Mouse (Mus musculus): ENCODE results near the gene Prx.

Gene Prx

DNA sequence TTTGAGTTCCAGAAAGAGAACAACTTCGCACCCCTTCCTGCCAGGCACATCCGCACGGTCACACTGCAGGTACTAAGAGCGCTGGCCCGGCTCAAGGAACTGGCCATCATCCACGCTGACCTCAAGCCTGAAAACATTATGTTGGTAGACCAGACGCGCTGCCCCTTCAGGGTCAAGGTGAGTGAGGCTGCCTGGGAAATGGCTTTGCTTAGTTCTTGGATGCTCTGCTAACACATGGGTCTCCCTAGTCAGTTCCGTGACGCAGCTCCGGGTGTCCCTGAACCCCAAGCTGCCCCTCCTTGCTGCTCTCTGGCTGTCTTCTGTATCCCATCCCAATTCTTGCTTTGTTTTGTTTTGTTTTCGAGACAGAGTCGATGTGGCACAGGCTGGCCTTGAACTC lies 24.7 kb downstream of the Prx start:
- no peak for DNase-seq (ENCODE audit: low spot score)

DNA sequence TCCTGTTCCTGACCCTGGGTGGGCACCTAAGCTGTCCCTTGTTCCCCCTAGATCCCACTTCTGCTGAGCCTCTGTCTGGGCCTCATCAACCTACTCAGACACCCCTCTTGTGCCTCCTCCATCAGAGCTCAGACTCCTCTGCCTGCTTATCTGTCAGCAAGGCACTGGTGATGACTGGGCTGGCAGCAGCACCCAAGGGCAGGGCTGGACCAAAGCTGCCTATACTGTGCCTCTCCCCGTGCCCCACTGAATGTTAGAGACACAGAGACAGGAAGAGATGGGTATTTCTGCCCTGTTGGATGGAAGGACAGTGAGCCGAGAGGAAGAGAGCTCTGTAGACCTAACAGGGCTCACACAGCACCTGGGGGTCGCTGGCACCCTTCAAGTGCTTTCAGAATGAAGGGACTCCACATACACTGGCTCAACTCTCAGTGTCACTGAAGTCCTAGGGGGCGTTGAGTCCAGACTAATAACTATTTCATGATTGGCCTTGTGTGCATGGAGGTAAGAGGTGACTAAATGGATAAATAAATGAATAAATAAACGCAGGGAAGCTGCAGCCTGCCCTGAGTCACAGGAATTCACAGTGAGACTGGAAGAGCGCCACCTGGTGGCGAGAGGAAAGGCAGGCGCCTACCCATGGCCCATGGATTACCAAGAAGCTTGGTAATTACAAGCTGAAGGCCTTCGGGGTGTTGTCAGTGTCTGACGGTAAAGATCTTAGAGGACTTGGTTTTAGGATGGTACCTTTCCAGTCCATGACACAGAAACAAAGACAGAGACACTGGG lies 27.1 kb downstream of the Prx start:
- peak; percentile 82 for DNase-seq (ENCODE audit: low spot score)

DNA sequence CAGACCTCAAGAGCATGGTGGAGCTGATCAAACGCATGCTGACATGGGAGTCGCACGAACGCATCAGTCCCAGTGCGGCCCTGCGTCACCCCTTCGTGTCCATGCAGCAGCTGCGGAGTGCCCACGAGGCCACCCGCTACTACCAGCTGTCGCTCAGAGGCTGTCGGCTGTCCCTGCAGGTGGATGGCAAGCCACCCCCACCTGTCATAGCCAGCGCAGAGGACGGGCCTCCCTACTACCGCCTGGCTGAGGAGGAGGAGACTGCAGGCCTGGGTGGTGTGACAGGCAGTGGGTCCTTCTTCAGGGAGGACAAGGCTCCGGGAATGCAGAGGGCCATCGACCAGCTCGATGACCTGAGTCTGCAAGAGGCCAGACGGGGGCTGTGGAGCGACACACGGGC lies 29.9 kb downstream of the Prx start:
- DNase-seq (ENCODE audit: low spot score): no peak

DNA sequence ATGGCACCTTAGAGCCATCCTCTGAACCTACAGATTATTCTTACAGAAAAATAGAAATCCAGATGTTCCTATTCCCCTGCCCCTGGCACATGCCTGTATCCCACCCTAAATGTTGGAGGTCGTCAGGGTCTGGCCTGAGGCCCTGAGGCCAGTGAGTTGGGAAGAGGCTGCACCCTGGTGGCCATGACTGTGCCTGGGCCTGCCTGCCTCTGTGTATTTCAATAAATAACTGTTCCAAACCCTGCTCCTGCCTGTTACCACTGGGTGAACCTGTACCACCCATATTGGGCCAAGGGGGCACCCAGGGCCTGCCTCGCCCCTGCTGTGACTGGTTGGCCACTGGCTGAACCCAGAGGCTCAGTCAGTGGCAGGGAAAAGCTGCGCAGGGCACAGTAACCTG lies 31.8 kb downstream of the Prx start:
- DNase-seq (ENCODE audit: low spot score): no peak

DNA sequence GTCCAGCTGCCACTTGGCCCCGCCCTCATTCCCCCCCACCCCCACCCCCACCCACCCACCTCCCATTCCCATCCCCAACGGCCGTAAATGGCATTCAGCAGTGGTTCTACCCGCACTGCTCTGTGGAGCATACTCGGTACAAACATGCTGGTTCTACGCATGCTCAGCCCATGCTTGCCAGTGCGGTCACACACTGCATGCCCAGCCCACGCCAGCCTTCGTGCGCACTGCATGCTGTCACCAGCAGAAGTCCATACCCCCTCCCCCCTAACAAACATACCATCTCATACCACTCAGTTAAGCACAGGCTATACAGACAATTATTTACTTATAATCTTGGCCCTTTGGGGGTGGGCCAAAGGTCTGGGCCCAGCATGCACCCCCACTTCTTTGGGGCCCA lies 32.6 kb downstream of the Prx start:
- no peak for DNase-seq (ENCODE audit: low spot score)

DNA sequence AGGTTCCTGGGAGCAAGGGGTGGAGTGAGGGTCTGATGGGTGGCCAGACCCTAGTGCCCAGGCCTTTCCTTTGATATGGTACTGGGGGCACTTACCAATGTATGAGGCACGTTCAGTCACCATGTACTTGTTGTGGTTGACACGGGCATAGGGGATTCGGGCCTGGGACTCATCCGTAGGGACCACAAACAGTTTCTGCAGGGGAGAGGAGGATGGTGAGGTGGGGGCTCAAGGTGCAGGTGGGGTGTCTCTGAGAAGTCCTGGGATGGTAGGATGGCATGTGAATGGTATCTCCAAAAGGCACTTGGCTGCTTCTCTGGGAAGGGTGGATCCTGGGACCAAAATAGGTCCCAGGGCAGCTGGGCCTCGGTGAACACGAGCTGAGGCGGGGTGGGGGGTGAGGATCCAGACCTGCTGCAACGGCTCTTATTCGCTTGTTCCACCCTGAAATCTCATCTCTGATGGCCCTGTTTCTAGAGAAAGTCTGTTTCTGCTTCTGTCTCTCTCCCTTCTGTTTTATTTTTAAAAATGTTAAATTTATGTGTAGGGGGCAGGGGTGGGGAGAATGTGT lies 33.4 kb downstream of the Prx start:
- DNase-seq (ENCODE audit: low spot score): no peak

DNA sequence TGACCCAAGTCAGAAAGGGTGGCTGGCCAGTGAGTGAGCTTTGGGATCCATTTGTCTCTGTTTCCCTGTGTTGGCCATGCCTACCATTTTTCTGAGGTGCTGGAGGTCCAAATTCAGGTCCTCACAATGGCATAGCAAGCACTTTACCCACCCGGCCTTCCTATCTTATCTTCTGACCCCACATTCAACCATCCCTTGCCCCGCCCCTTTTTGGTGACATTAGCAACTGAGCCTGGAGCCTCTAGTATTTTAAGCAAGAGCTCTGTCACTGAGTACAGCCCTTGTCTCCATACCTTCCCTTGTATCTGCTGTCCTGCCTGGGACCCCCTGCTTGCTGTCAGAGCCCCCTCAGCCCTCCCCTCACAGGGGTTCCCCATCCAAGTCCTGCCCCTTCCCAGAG lies 36.3 kb downstream of the Prx start:
- DNase-seq (ENCODE audit: low spot score): no peak

DNA sequence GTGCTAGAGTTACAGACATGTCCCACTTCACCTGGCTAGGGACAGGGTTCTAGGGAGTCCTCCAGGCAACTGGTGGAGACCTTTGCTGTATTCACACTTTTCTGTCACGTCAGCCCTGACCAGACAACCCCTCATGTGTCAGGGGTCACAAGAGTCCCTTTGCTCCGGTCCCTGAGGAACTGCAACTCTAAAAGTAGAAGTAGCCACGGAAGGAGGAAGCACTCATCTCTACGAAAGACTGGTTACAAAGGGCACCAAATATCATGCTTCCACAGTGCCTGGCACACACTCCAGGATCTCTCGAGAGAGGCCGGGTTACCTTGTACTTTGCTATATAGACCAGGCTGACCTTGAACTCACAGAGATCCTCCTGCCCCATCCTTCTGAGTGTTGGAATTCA lies 37.5 kb downstream of the Prx start:
- no peak for DNase-seq (ENCODE audit: low spot score)

DNA sequence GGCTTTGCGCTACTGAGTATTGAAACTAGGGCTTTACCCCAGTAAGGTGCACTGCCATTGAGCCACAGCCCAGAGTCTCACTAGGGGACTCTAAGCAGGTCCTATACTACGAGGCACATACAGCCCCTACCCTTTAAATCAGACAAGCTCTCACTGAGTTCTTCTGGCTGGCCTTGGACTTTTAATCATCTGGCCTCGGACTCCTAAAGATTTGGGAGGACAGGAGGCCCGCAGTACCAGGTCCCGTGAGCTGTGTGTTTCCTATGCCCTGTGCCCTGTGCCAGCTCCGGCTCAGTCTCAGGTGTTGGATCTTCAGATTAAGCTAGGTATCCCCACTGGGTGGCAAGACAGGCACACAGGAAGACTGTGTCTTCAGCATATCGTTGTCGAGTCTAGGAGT lies 38.9 kb downstream of the Prx start:
- DNase-seq (ENCODE audit: low spot score): no peak

DNA sequence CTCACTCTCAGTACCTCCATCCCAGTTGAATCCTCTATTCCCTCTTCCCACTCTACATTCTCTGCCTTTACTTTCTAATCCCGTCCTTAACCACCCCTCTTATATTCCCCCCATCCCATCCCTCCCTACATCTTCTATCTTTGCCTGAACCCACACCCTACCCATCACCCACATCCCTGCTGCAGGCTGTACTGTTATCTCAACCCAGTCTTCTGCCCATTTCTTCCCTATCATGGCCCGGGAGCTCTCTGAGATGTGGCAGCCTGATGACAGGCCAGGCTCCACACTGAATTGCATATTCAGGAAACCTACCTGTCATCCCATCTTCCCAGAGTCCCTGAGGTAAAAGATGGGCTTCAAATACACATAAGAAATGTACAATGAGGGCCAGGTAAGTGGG lies 39.7 kb downstream of the Prx start:
- no peak for DNase-seq (ENCODE audit: low spot score)

DNA sequence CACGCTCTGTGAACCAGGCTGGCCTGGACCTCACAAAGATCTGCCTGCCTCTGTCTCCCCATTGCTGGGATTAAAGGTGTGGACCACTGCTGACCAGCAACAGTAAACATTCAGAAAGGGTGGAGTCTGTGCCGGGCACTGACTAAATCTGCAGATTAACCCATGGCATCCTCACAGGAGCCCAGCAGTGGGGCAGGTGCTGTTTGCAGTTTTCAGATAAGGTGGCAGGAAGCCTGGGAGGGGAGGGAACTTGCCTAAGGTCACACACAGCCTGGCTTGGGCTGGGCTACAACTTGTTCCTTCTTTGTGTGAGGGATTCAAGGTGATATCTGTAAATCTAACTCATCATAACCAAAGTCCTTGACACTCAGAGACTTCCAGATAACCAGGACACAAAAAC lies 41.4 kb downstream of the Prx start:
- no peak for DNase-seq (ENCODE audit: low spot score)

DNA sequence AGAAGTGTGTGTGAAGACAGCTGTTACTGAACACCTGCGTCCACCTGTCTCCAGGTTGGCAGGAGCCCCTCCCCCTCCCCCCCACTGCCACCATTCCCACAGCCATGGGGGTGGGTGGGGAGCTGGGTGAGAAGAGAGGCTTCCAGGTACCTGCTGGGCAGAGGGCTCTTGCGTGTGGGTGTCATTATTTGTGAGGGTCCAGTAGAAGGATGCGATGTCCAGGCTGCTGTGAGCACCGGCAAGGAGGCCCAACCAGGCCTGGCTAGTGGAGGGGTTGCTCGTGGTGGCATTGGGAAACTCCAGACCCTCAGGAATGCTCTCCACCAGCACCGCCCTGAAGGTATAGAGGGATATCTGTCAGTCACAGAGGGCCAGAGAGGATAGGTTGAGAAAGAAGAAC lies 41.8 kb downstream of the Prx start:
- DNase-seq (ENCODE audit: low spot score): no peak

DNA sequence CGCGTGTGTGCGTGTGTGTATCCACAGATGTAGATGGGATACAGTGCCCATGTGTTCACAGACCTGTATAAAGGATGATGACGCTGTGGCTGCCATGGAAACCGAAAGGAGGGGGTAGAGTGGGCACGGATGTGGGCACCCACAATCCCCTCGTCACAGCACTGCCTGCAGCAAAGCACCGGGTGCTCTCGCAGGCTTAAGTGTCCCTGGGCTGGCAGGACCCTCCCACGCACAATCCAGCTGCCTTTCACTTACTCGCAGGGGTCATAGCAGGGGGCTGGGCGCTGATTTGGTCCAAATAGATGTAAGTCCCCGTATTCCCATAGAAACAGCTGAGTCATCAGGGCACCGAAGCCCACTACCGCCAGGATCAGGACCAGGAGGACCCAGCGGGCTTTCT lies 42.3 kb downstream of the Prx start:
- no peak for DNase-seq (ENCODE audit: low spot score)

DNA sequence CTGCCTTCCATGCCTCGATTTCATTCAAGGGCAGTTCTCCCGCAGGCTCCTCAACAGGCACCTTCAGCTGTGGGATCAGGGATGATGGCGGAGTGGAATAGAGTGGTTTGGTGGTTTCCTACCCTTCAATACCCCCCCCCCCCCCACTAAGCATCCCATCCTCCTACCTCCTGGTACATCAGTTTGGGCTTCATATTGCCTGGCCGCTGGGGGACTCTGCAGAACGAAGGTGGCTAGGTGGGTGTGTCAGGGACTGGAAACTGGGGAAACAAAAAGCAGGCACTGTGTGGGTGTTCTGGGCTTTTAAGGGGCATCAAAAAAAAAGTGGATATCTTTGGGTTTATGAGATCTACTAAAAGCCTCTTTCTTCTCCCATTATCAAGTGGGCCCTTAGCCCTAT lies 42.8 kb downstream of the Prx start:
- no peak for DNase-seq (ENCODE audit: low spot score)

DNA sequence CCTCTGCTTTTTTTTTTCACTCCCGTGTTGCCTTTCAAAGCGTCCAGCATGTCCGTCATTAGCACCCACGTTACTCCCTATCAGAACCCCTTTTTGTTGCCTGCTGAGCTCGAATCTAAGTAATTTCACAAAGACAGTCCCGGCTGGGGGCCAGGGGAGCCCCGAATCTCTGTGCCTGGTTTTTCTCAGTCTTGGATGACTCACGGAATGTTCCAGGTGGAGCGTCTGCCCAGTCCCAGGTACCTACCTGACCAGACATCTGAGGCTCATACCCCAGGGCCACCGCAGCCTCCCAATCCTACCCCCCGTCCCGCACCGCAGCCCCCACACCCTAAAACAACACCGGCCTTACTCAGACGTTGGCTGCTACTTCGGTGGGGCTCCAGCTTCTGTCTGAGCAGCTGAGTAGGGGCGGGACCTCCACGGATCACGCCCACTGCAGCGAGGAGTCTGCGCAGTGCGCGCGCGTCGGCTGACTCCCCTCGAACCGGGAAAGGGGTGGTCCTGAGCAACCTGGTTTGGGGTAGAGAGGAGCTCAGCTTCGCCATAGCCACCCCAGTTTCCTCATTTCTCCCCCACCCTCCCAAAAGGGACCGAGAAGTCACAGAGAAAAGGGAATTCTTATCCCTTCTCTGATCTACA lies 43.4 kb downstream of the Prx start:
- DNase-seq (ENCODE audit: low spot score): peak; percentile 74

DNA sequence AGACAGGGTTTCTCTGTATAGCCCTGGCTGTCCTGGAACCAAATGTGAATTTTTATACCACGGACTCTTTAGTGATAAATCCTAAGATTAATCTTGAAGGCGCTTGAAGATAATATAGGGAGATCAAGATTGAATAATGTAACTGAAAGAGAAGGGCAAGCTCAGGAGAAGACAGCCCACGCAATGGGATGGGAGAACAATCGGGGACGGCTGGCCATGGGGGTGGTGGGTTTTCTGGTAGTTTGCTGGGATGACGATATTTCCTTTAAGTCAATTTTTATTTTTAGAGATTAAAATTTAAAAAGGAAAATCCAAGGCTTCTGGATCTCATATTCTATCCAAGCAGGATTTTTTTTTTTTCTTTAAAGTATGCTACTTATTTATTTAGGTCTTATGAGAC lies 43.9 kb downstream of the Prx start:
- no peak for DNase-seq (ENCODE audit: low spot score)

DNA sequence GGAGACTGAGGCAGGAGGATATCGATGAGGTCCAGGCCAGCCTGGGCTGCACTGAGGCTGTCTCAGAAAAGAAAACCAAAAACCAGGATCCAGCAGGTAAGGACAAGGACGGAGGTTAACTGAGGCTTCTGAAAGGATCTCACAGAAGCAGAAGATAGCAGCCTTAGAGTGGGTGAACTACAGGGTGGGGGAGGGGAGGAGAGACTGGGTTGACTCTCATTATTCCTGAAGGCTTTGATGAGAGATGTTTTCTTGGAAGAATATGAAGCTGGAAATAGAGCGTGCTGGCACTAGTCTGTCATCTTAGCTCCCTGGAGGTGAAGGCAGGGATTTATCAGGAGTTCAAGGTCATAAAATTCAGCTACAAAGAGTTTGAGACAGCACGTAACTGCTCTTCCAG lies 44.7 kb downstream of the Prx start:
- no peak for DNase-seq (ENCODE audit: low spot score)

DNA sequence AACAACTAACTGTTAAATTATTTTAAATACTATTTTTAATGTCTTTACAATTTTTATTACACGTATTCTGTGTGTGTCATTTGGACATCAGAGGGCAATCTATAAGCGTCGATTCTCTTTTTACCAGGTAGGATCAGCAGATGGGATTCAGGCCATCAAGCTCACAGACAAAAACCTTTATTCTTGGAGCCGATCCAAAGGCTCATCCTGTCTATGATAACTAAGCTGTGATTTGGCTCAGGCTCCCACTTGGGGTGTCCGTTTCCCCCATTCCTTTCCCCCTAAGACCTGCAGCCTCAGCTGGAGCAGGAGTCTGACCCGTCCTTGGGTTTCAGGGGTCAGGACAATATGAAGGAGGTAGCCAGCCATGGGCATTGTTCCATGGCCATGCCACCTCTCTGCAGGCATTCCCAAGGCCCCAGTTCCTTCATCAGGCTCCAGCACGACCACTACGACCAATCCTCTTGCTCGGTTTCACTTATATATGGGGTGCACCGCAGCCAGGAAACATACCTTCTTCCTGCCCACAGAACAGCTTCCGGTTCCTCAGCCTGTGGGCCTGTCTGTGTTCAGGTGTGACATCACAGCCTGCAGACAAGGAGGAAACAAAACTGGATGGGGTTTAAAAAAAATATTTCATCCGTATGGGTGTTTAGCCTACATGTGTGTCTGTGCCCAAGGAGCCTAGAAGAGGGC lies 45.7 kb downstream of the Prx start:
- no peak for DNase-seq (ENCODE audit: low spot score)

DNA sequence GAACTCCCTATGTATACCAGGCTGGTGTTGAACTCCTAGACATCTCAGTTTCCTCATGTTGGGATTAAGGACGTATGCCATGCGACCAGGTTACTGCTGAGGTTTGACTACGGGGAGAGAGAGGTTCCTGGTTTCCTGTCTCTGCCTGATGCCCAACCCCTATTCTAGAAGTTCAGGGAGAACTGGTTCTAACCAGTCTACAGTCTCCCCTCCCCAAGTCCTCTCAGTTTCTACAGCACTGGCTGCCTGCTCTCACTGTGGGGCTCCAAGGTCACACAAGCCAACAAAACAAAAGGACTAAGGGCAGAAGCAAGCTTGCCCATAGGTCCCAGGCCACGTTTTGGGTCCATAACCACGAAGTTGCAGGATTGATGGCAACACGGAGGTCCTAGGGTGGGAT lies 50.5 kb downstream of the Prx start:
- no peak for DNase-seq (ENCODE audit: low spot score)

DNA sequence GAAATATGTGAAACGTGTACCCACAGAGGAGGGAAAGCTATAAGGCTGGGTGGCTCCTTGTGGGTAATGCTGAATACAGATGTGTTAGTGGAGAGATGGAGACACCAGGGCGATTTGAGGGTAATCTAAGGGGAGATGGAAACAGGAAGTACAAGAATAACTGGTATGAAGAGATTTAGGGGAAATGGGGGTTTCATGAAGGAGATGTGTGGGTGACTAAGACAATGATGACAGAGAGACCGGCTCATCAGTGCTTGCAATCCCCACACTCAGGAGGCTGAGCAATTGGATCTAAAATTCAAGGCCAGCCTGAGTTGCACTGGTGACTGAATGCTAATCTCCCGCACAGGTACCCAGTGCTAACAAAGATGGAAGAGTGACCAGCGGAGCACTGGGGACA lies 52.9 kb downstream of the Prx start:
- DNase-seq (ENCODE audit: low spot score): no peak

DNA sequence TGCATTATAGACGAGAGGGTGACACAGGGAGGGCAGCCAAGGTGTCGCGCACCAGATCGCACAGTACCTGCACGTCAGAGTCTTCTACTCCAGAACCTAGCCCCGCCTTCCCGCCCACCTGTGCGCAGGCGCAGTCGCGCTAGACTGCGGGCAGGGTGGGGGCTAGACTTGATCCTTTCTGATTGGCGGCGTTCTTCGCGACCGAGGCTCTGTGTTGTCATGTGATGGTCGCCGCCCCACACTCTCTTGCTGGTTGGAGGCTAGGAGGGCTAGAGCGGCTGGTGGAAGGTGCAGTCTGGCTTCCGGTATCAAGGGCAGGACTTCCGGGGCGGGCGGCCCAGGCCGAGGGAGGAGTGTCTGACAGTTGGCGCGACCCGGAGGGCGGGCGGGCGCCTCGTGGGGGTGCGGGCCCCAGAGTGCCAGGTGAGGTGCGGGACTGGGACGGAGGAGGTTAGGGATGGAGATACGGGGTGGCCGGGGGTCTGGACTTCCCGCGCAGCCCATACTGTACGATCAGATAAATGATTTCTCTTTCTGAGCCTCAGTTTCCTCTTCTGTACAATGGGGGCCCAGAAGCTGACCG lies 53.9 kb downstream of the Prx start, which contains the start of the genes Pld3 and 2310022A10Rik:
TSS of gene Pld3 (minus strand) at position 288 of the 583 bp plus-strand sequence.
TSS of gene 2310022A10Rik (plus strand) at position 303 of the 583 bp plus-strand sequence.
- peak; percentile 89 for DNase-seq (ENCODE audit: low spot score)

DNA sequence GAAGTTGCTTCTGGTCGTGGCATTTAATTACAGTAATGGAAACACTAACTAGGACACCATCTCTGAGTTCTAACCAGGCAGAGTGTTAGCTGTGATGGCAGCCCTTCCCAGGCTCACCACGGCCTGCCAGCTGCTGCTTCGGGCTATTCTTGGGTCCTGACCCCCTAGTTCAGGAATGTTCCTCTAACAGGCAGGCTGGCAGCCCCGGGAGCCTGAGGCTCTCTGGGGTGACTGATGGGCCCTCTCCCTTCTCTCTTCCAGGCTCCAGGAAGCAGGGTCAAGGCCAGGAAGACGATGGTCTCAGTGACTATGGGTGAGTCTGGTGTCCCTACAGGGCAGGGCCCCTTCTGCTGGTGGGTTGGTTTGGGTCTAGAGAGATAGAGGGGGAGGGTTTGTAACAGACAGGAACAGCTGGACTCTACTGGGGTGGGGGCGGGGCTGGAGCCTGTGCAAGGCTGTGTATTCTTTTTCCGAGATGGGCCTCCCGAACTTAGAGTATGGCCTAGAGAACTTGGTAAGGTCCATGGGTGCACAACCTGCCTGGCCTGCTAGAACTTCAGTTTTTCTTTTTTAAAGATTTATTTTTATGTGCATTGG lies 61.3 kb downstream of the Prx start:
- no peak for DNase-seq (ENCODE audit: low spot score)

All from urinary bladder, postnatal 25 days (tissue).